Mouse (Mus musculus) cerebellum, adult 9-11 months (tissue): ENCODE results near the gene Fam192a.

ENCODE experiments used
- DNase-seq: peaks from one replicate; pipeline ENCODE4 v3.0.0; 2022

The Fam192a gene

GRCm38 (mm10) chr8:94601607-94602385, at the start of gene Fam192a, which contains the start of gene Rspry1:
Gene Fam192a, minus strand, starts transcription at chr8:94601997.
Gene Rspry1, plus strand, starts transcription at chr8:94601937.
- DNase-seq = peak; percentile 100

DNA sequence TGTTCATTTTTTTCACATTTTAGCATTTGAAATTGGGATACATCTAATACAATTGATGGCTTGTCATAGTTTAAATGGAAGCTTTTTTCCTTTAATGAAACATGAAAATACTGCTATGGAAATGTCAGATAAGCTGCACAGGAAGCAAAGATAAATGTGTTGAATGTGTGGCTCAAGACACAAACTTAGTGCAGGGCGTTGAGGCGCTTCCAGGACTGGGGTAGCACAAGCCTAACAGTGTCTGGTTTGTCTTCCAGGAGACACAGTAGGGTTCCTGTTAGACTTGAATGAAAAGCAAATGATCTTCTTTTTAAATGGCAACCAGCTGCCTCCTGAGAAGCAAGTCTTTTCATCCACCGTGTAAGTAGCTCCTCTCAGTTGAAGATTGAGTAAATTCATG, 47.7 kb upstream of the Fam192a start:
- no peak for DNase-seq

GRCm38 (mm10) chr8:94646165-94646564, 44.4 kb upstream of the Fam192a start:
- no peak for DNase-seq

DNA sequence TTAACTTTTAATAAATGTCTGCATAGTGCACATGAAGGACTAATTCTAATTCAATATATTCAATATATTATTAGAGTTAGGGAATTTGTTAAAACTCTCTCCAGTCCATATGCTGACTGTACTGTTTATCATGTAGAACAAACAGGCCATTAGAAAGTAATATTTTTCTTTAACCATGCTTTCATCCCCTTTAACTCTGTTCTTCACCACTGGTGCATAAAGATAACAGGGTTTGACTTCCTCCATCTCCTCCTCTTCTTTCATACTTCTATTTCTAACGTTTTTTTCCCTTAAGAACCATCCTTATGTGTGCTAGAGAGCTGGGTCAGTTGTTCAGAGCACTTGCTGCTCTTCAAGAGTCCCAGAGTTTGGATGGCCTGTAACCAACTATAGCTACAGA, 43.4 kb upstream of the Fam192a start:
- no peak for DNase-seq

DNA sequence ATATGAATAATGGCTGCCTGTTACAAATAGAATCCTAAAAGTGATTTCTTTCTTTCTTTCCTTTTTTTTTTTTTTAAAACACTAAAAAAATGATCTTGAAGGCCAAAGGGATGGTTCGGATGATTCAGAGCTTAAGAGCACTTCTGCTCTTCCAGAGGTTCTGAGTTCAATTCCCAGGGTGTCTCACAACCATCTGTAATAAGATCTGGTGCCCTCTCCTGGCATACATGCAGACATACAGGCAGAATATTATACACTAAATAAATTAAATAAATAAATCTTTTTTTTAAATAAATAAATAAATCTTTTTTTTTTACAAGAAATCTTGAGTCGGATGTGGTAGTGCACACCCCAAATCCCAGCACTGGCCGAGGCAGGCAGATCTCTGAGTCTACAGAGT, 40.1 kb upstream of the Fam192a start:
- DNase-seq = no peak

DNA sequence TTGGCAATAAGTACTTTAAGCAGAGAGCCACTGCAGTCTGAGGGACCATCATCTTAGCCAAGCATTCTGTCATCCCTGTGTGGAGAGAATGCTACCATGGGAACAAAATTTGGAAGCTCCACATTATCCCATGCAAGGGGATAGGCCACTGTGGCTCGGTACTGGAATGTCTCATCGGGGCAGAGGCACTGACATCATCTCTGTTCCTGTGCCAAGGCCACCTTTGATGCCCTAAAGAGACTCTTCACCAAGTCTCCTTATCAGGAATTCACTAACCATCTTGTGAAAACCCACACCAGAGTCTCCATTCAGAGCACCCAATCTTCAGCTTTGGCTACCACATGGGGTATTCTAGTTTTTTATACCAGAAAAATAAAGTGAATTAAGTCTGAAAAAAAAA, 39.4 kb upstream of the Fam192a start:
- no peak for DNase-seq

DNA sequence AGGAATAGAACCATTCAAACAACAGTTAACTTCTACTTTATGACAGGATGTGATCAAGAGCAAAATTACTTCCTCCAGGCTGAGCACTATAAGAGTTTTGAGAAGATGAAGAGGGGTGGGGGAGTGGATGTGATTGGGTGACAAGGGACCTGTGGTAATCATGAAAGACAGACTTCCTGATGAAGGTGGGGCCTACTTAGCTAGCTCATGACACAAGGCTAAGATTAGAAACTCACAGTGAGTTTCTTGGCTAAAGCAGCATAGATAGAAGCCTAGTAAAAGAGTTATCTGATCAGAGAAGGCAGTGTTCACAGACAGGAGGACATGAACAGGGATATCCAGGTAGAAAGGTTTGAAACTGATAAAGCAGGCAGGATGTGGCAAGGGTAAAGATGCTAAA, 32.4 kb upstream of the Fam192a start:
- DNase-seq = no peak

GRCm38 (mm10) chr8:94633564-94634194, 31.9 kb upstream of the Fam192a start:
- DNase-seq = no peak

DNA sequence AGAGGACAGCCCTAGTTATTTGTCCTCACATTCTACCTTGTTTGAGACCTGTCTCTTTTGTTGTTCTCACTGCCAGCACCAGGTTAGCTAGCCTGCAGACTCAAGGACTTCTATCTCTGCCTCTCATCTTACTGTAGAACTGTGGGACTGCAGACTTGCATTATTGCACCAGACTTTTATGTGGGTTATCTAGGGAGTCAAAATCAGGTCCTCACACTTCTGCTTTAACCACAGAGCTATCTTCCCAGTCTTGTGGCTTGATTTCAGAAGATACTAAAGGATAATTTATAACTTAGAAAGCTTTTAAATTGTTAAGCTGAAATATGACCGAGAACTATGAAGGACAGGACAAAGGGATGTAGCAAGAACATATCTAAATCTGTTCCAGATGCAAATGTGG, 23.1 kb upstream of the Fam192a start:
- DNase-seq = no peak

- no peak for DNase-seq
These were observed 5.3 kb upstream of the Fam192a start for GRCm38 (mm10) chr8:94607064-94607463.

GRCm38 (mm10) chr8:94604030-94604429, 2.2 kb upstream of the Fam192a start:
- no peak for DNase-seq

DNA sequence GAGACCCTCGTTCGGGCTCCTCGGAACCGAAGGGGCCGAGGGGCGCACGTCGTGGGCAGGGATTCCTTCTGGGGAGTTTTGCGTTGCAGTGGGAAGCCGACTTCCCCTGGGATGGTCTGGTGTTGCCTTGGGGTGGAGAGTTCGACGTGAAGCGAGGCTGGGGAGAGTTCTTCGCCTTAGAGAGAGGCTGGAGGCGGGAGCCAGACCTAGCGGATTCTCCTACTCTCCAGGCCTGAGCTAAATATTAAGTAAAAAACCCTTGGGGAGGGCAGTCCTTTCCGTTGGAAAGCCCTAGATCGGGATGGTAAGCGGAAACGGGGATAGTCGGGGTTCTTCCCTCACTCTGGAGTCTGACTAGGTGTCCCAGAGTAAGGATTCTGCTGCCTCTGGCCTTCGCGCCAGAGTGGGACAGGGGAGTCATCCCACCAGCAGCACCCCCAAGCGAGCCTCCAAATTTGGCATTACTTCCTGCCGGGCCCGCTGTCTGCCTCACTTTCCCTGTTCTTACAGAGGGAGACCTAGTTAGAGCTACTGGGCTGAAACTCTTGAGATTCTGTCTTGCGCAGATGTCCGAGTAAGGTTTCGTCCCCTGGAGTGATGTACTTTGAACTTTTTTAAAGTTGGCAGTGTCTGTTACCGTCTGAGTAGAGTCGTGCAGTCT, 804 bp upstream of the Fam192a start:
- DNase-seq = no peak

DNA sequence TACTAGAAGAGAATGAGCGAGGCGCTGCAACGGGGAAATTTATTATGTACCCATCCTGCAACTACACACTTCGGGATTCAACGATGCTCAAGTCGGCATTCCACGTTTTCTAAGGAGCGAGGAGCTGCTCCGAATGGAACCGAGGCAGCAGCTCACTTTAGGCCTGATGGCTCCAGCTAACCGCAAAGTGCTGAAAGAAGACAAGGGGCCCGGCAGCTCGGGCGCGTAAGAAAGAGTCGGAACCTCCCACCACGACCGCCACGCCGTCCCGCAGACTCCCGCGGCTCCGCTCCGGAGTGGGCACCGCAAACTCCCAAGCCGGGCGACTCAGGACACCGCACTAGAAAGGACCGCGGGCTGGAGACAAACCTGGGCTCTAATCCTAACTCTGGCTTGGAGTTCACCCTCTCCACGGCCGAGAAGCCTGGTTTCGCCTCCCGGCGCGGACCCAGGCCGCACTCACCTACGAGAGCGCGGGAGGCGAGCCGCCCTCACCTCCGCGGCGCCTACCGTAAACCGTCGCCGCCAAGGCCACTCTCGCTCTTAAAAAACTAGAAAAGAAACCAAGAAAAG, 677 bp downstream of the Fam192a start:
- no peak for DNase-seq

- DNase-seq = peak; percentile 14
These were observed 1.3 kb downstream of the Fam192a start for GRCm38 (mm10) chr8:94600478-94600877.

DNA sequence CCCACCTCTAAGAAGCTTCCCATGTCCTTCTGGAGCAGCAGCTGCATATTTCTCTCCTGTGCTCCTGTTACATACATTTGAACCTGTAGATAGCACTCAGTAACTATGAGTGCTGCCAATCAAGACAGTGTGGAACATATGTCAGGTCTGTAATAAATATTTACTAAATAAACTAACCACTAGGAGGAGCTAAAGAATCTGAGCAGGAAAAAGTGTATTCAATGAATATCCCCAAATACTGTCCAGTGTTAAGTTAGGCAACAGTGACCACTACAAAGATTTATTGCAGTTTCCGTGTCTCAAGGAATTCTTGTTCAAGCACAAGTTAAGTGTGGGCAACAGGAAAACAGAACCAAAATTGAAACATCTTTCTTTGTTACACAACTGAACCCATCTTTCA, 7.6 kb downstream of the Fam192a start:
- no peak for DNase-seq

GRCm38 (mm10) chr8:94591691-94592090, 10.1 kb downstream of the Fam192a start:
- no peak for DNase-seq

GRCm38 (mm10) chr8:94584238-94584817, 17.5 kb downstream of the Fam192a start:
- no peak for DNase-seq

DNA sequence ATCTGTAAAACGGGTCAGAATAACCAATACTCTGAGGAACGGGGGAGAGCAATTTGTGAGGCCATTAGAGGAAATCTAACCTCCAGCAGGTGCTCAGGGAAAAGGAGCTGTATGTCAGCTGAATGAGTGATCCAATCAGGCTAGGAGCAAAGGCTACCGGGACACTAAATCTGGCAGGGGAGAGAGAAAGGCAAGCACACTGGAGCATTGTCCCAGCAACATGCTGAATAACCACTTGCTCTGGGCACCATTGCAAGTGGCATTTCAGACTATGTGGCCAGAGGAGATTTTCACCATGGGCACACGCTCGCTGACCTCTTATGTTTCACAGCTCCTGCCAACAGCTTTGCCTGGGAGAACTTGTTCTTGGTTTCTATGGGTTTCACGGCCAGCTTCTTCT, 19.2 kb downstream of the Fam192a start:
- no peak for DNase-seq

DNA sequence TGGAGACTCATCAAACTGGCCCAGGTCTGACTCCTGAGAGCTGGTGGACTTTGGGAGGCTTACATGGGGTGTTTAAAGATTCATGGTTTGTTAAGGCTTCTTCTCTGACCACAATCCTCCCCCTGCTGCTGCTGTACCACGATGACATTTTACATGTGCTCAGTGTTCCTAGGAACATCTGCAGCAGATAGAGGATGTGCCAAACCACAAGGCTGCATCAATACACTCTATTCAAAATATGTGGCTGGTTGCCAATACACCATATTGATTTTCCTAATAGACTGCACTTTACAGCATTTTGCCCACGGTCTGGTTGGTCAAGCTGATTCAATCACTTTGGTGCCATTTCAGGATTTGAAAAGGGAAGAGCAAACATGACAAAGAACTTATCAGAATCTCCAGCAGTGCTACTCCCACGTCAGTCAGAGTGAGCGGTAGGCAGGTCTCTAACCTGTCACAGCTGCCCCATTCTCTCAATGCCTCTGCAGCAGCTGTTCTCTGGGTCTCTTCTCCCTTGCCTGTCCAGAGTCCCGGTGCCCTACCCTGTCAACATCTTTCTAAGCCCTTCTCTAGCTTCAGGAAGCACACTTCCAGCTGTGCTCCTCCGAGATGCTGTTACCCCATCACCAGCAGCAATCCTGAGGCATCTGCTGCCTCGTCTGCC, 19.8 kb downstream of the Fam192a start:
- DNase-seq = no peak

GRCm38 (mm10) chr8:94575148-94575547, 26.6 kb downstream of the Fam192a start:
- no peak for DNase-seq

DNA sequence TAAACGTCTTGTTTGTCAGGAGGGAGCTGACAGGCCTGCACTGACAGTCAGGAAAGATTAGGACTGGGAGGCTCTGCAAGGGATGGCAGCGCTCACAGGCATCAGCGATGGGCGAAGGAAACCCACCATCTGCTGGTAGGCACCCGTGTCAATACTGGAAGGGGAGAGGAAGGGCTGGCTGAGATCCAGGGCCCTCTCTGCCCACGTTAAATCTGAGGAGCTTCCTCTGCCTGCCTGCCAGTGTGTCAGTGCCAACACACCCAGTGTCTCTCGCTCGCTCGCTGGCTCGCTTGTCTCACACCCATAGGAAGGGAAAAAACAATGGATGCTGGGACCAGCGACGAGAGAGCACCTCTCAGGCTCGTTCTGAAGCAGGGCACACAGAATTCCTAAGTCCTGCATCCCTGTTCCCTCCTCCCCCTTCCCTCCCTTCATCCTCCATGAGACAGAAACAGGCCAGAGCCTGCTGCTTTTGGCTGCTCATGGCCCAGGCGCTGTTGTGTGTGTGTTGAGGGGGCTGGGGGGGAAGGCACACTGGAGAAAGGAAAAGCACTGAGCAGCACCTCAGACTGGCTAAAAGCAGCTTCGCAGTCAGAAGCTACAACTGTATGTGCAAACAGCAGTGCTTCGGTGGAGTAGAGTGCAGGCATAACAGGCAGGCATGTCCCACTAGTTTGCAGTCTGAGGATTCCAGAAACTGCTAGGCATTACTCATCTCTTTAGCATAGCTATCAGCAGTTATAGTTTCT, 27.5 kb downstream of the Fam192a start:
- peak; percentile 75 for DNase-seq

GRCm38 (mm10) chr8:94571896-94572295, 29.9 kb downstream of the Fam192a start:
- no peak for DNase-seq
